Mouse (Mus musculus) left cerebral cortex, adult 8-10 months (tissue): ENCODE measurements around the gene B3galnt1. TPM values are rescaled to one million over a fixed set of nuclear protein-coding genes. Genes with fewer than 3 reads are reported as not detected.
A peak's percentile ranks its signal among the peaks of the same experiment; 100 is the strongest.
"Not testable (repeated sequence)": the region's sequence is repeated elsewhere in the genome, so short reads cannot be mapped to it uniquely, and the experiment has no call there.

ENCODE experiments used
- DNase-seq, 2 experiments: peaks; one replicate each; pipeline ENCODE4 v3.0.0; 2022; ENCODE audit warnings: low spot score in 2 of 2
- total RNA-seq, 4 experiments: library from RNA; stranded (reverse); gene quantifications; 2 replicates each; pipeline ENCODE4 v1.2.4; 2022

Gene B3galnt1
- total RNA-seq, 4 experiments from 2014 or later, result 47.7 to 50.6 (median 48.5) TPM

DNA sequence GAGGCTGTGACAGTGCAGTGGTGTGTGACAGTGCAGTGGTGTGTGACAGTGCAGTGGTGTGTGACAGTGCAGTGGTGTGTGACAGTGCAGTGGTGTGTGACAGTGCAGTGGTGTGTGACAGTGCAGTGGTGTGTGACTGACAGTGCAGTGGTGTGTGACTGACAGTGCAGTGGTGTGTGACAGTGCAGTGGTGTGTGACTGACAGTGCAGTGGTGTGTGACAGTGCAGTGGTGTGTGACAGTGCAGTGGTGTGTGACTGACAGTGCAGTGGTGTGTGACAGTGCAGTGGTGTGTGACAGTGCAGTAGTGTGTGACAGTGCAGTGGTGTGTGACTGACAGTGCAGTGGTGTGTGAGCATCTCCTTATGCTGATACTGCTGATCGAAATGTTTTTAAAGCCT lies 33.2 kb downstream of the B3galnt1 start:
- DNase-seq, result not testable (repeated sequence)

DNA sequence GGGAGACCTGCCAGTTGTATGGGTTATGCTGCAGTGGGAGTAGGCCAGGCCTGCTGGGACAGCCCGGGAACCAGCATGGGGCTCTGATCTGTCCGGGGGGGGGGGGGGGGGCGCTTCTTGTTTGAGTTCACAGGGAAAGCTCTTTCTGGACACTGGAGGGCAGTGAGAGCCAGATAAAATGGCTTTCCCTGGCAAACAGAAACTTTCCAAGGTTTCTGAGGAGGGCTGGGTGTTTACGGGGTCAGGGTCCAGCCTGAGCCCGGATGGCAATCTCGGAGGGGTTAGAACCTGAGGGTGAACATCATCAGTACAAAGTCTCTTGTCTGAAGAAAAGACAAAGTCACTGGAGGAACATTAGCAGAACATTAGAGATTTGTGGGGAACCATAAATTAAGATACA lies 35.4 kb downstream of the B3galnt1 start:
- DNase-seq, result no peak

DNA sequence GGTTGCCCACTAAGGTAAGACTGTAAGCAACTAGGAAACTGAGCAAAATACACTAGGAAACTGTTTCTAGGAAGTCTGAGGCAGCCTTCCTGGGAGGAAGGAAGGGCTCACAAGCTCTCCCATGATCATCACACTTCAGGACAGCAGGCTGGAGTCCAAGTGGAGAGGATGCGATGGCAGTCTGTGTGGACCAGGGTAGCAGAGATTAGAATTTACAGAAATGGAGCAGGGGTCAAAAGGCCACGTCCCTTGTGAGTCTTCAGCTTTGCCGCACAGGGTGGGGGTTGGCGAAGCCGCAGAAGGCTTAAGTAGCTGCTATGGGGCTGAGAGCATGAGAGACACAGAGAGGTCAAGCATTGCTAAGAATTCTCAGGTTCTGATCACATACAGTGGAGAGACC lies 37.1 kb downstream of the B3galnt1 start:
- DNase-seq, result no peak

DNA sequence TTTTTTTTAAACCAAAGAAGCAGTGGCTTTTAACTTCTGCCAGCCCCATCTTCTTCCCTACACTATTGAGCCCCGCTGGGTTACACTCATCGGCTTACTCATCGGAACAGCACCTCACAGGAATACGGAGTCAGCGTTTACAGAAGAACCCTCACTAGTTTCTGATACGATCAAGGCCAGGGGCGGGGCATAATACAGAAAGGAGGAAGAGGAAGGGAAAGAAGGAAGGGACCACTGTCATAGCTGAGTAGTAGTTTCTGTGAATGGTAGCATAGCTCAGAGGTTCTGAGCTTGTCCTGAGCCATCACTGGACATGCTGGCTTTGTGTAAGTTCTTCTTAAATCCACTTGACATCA lies 38.8 kb downstream of the B3galnt1 start:
- DNase-seq, result no peak

DNA sequence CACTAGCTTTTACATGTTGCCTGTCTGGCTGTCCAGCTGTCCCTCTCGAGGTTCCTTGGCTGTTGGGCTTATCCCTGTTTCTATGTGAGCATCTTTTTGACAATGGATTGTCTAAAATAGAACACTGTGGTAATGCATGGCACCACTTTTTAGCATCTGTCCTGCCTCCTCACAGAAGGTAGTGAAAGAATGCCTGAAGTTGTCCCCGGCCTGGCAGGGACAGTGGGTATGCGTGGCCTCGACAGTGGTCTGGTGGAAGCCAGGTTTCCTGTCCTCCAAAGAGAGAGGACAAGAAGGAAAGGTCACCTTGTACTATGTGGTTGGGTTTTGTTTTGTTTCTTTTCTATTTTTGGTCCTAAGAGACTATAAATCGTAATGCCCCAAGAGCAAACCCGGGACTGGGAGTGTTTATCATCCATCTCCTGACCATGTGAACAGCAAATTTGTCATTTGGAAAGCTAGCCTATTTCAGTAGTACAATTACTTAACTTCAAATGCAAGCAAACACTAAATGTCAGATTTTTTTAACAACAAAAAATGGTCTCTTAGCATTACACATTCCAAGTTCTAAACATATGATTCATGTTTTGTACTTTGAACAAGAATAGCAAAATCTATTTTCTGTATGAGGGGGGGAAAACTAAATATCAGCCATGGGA lies 39.3 kb downstream of the B3galnt1 start:
- DNase-seq, result no peak

DNA sequence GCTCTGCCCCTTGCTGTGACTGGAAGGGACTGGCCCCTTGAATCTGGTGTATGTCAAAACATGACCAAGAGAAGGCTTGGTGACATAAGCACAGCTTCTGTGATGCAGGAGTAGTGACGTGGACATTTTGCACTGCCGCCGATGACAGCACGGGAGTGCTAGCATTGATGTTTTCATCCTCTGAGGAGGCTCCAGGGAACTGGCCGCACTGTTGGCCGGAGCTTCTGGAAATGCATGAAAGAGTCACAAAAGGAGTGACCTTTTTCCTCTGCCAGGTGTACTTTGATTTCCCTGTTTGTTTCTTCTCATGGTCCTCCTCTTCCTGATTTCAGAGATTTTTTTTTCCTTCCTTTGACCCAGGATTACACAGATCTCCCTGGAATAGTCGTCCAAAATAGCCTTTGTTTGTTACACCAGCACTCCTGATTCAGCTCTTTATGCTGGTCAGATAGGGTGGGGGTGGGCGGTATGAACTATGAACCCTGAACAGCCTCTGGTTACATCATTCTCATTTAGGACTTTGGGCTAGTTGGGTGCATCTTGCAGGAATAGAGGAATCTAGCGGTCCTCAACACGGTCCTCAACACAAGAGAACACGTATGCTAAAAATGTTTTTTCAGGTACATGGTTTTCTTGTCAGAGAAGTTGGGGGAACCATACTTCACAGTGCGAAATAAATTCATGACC lies 42.5 kb downstream of the B3galnt1 start:
- DNase-seq, result no peak

DNA sequence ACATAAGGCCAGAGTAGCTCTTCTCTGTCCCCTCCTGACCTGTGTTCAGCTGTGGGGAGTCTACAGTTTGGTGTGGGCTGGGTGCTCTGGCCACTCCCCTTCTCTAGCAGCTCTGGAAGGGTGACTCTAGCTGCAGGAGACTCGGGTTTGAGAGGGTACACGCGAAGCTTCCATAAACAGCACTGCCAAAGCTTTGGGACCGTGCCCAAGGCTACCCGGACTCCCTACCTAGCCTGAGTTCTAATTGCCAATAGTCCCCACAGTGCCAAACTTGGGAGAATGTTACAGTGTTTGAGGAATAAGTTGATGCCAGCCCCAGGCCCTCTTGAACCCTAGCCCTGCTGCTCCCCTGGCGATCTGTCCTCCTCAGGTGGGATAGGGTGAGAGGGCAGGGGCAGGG lies 43.2 kb downstream of the B3galnt1 start:
- no peak for DNase-seq

DNA sequence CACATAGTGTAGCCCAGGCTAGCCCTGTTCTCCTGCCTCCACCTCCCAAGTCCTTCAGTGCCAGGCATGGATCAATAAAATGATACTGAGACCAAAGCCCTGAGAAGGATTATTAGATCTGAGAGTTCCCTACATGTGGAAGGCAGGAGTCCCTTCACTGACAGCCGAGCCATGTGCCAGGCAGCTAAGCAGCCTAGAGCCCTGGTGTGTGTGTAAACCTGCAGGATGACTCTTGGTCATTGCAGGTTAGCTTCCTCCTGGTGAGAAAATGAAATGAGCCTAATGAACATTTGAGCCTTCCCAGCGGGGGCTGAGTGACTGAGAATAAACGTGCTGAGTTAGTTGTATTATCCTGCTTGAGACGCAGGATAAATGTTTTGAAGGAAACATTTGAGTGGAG lies 49.2 kb downstream of the B3galnt1 start:
- DNase-seq, result no peak

DNA sequence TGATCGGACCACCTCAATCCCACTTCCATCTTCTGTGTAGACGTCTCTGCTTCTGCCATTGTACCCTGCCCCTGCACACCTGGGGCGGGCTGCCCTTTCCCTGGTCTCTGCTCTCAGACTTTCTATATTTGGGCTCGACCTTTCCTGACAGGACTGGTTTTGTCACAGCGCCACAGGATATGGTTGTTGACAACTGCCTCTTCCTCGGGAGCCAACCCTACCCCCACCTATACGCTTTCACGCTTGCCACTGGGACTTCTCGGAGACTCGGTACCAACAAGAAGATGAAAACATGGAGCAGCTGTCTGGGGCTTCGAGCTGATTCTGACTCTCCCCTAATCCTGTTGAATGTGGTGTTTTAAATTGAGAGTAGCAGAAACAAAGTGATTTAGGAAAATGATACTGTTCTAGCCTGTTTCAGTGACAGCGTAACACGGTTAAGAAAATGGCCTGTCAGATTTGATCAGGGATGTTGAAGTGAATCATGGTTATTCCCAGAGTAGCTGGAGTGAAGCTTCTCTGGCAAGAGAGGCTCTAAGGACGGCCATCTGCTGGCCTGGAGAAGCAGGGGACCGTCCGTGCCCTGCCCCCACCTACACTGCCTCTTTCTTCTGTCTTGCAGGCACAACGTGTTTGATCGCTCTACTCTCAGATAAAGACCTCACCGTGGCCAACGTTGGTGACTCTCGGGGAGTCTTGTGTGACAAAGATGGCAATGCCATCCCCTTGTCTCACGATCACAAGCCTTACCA lies 49.9 kb downstream of the B3galnt1 start:
- DNase-seq, result no peak

DNA sequence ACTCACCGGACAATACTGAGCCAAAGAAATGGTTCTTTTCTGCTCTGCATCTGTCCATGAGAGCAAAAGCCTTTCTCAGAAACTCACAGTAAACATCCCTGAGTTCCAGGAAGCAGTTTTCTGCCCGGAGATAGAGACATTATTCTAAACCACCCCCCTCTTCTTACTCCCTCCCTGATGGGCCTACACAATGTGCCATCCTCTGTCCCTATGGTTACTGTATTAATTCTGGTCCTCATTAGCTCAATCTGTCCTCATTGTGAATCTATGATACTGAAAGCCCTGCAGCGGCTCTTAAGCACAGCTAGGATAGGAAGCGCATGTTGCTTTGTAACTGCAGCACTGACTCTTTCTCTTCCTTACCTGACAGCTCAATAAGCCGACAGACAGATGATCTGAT lies 53.7 kb downstream of the B3galnt1 start:
- no peak for DNase-seq

DNA sequence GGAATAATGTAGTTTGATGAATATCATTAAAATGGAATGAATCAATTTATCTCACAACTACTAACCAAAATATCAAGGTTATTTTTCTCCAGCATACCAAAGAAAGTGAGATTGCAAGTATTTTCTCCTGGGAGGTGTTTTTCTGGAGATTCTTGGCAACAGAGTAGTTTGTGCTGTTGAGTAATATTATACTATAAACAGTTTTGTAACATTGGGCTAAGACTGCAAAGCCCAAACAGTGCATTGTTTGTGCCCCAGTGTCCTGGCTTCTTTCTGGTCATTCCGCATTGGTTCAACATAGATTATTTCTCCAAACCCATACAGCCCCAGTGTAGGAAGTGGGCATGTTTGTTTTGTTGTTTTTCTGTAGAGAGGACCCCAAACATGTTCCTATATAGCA lies 55.0 kb downstream of the B3galnt1 start:
- no peak for DNase-seq

DNA sequence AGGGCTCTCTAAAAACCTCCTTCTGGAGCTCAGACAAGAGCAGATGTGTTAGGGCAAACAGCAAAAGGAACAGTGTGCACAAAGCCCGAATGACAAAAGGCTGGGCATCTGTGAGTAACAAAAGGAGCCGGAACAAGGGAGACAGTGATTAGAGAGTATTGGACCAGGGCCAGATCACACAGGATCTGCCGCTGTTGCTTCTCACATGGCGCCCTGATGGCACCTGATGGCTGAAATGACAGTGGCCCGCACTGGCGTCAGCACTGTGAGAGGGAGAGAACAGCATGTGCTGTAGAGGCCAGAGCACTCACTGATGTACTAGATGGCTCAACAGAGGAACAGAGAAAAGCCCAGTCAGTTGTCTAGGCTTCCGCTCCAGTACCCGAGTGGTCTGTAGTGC lies 55.8 kb downstream of the B3galnt1 start:
- peak in 1 of 2 experiments; percentile 67 for DNase-seq

DNA sequence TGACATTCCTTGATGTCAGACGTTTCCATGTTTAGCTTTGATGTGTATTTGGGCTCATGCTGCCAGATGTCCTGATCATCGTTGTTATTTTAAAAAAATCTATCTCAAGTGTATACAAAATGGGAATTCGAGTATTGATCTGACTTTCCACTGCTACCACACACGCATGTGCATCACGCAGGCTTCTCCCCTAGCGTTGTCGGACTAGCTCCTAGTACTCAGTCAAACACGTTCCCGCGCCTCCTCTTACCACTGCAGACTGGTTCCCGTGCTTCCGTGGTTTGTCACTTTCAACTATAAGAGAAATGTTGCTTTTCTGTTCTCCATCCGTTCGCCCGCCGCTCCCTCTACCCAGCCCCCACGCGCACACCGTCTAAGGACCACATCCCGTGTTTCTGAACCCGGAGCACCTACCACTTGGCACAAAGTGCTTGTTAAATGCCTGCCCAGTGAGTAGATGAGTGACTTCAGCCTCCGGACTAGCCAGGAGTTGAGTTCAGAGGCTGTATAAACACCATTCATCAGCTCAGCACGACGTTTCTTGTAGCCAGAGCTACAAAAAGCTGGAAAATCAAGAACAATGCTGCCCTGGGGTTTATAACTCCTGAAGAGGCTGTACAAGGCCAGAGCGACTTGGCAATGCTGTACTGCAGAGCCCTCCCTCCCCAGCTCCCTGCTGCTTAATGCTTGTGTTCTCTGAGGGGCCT lies 62.7 kb downstream of the B3galnt1 start:
- no peak for DNase-seq

DNA sequence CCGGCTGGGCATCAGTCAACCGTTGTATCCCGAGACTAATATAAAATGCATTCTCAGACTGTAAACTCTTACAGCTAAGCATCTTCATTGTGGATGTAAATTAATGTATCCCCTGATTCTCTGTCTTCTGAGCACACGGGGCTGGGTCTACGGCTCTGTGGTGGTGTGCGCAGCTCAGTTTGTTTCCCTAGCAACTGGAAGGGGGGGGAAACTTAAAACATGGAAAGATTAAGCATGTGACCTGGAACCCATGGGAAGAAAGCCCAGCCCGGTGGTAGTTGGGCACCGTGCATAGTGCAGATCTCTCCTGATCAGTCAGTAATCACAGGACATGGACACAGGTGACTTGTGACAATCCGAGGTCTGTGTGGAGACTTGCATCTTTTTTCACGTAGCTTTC lies 63.3 kb downstream of the B3galnt1 start:
- no peak for DNase-seq

DNA sequence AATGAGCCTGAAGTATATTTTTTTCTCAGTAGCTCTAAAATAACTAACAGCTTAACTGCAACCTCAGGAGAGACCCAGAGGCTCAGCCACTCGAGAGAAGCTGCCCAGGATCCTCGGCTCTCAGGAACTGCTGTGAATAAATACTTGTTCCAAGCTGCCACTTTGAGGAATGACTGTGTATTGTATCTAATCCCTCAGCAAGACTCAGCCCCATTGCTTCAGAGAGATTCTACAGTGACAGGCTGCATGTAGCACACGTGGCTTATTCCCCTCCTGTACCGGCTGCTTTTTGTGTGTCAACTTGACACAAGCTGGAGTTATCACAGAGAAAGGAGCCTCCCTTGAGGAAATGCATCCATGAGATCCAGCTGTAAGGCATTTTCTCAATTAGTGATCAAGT lies 66.1 kb downstream of the B3galnt1 start:
- DNase-seq, result no peak

DNA sequence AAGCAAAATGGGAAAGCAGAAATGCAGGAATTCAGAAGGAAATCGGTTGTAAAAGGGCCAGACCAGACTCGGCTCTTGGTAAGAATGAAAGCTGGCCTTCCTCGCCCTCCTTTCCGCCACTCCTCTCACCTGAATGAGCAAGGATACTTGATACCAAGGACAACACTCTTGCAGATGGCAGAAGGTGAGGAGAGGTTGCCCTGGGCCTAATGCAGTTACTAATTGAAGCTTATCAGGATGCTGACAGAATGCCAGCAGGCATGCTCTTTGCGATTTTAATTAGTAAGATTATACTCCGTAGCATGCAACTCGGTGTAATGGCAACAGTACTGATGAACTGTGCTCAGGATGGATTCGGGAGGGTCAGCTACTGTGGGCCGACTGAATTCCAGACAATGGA lies 67.2 kb downstream of the B3galnt1 start:
- DNase-seq, result no peak

DNA sequence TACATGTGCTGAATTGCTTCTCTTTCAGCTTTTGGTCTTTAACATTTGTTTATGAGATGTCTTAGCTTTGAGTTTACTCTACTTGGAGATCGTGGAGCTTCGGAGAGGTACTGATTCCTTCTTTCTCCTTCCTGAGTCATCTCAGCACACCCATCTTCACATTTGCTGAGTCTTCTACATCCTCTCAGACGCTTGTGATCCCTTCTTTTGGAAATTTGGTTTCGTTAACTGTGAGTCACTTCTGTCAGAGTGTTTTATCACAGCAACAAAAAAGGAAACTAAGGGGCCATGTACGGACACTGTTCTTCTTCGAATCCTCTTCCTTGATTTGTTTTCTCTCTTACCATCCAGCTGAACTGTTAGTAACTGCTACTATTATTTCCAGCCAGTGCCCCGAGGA lies 69.2 kb downstream of the B3galnt1 start:
- no peak for DNase-seq

DNA sequence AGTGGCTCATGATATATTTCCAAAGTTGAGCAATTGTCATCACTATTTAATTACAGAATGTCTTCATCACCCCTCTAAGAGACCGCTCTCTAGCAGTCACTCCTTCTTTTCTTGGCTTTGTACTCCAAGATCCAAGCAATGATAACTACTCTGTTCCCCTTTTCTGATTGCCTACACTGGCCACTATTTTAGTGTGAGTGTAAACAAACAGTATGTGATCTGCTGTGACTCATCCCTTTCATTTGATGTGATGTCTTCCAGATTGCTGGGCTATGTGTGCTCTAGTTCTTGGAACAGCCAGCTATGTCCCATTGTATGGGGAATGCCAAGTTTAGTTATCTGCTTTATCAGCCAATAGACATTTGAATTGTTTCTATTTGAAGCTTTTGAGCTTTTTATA lies 71.4 kb downstream of the B3galnt1 start:
- DNase-seq, result no peak

DNA sequence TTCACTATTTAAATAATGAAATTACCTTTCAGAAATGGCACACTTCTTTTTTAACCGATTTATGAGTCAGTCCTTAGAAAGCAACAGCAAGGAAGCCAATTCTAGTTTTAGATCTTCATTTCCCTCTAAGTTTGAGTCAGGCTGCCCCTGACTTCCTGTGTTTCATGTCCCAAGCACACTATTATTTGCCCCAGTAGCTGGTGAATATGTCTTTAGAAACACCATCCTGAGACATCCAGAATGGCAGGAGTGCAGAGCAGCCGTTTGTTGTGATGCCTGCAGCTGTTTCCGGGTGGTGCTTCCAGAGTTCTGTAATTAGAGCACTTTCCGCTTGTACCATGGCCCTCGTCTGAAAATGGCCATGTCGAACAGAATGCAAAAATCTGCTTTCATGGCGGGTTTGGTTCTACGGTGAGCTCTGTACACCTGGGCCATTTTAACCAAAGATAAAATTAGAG lies 73.7 kb downstream of the B3galnt1 start:
- no peak for DNase-seq

DNA sequence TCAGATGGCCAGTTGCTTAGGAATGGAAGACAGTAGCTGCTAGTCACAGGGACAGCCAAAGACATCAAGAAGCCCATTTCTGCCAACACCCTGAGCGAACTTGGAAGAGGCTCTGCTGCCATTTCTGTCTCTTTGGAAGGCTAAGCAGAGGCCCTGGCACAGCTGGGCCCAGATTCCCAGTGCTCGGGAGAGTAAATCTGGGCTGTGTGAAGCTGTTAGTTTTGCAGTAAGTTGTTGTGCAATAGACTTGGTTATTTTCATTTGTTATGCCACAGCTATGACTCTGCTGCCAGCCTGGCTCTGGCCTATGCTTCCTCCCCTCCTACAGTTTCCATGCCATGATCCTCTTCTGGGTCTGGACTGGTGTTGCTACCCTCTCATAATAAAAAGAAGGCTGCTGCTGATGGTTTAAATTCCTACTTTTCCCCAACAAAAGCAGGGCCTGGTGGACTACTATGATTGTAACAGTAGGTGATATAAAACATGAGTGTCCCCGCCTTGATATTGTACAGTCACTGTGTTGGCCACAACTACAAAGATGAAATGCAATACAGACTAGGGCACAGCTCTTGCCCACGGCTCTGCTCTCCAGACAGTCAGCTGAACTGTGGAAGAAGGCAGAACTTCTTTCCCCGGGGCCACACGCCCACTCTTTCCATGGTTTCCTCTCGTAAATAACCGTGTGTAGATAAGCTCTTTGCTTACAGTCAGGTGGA lies 74.2 kb downstream of the B3galnt1 start:
- no peak for DNase-seq
